Mouse (Mus musculus) lung, postnatal 0 days (tissue): ENCODE measurements around the gene Hrg. TPM values are rescaled to one million over a fixed set of nuclear protein-coding genes. Genes with fewer than 3 reads are reported as not detected.
"Not testable (repeated sequence)": the region's sequence is repeated elsewhere in the genome, so short reads cannot be mapped to it uniquely, and the experiment has no call there.

Experiments used
- ATAC-seq: fragments of 200-750 bp; cut with Nextera tagmentation; 2 replicates; pipeline ENCODE4 v1.8.0; 2017; ENCODE audit warnings: moderate library complexity
- DNase-seq: peaks from one replicate; pipeline ENCODE4 v3.0.0-alpha.2; 2016; ENCODE audit warnings: low spot score
- H3K27ac ChIP-seq: fragments of 300-500 bp; sonication (generic); 2 replicates; pipeline ENCODE4 v1.5.1; 2014; ENCODE audit warnings: antibody characterized with exemption, mild to moderate bottlenecking, low read length, mixed read lengths
- H3K27me3 ChIP-seq: fragments of 300-500 bp; sonication (generic); replicated peaks from 2 replicates; pipeline ENCODE4 v1.6.1; 2014; ENCODE audit warnings: low read length, mixed read lengths; ENCODE audit not compliant: insufficient read depth
- H3K36me3 ChIP-seq: fragments of 300-500 bp; sonication (generic); 2 replicates; pipeline ENCODE4 v1.6.1; 2014; ENCODE audit warnings: low read length, mixed read lengths; ENCODE audit not compliant: insufficient read depth
- H3K4me1 ChIP-seq: fragments of 300-500 bp; sonication (generic); 2 replicates; pipeline ENCODE4 v1.6.1; 2014; ENCODE audit warnings: antibody characterized with exemption, low read depth, low read length, mixed read lengths; ENCODE audit not compliant: insufficient read depth
- H3K4me2 ChIP-seq: fragments of 300-500 bp; sonication (generic); replicated peaks from 2 replicates; pipeline ENCODE4 v1.6.1; 2014; ENCODE audit warnings: low read depth, mild to moderate bottlenecking, low read length, moderate library complexity, mixed read lengths
- H3K4me3 ChIP-seq: fragments of 300-500 bp; sonication (generic); 2 replicates; pipeline ENCODE4 v1.5.1; 2014; ENCODE audit warnings: low read depth, low read length
- H3K9ac ChIP-seq: fragments of 300-500 bp; sonication (generic); replicated peaks from 2 replicates; pipeline ENCODE4 v1.6.1; 2014; ENCODE audit warnings: low read depth, mild to moderate bottlenecking
- H3K9me3 ChIP-seq: fragments of 300-500 bp; sonication (generic); 2 replicates; pipeline ENCODE4 v1.6.1; 2016; ENCODE audit warnings: low read length, mixed read lengths
- CTCF ChIP-seq: IDR thresholded peaks from 2 replicates; pipeline ENCODE4 v1.5.1; 2016; ENCODE audit warnings: antibody characterized with exemption, mild to moderate bottlenecking
- EP300 ChIP-seq: IDR thresholded peaks from 2 replicates; pipeline ENCODE4 v1.6.1; 2016; ENCODE audit warnings: antibody characterized with exemption, mild to moderate bottlenecking, control low read depth
- WGBS: fragments of 180-500 bp; shearing (Covaris S2); extraction: QIAGEN DNeasy Blood & Tissue Kit; methylation state at CpG from one replicate; pipeline ENCODE4 v1.1.7; 2014; 5-methylcytosine and 5-hydroxymethylcytosine counted together
- polyA plus RNA-seq: library from polyadenylated mRNA; unstranded; fragments of >200 nt; fragmentation: Nextera tagmentation; extraction: Ambion mirVana; gene quantifications from 2 replicates; pipeline ENCODE4 v1.2.1, GENCODE M21; 2015

Gene Hrg
- polyA plus RNA-seq, 1 experiment from 2014 or later = 0.06 TPM

DNA sequence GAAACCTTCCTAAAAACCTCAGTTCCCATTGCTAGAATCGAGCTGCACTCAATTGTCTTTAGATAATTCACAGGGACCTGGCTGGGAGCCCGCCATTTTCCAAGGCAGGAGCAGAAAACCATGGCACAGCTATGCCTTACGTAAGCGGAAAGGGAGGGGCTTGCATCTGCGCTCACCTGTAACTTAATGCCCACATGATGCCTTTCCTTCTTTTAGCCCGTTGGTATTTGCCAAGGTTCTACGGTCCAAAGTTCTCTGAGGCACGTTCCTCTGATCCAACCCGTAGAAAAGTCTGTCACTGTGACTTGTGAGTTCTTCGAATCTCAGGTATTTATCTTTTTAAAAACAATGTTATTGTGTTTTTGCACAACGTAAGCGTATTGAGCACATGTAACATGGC lies 13.2 kb upstream of the Hrg start:
- H3K27me3 ChIP-seq = no peaks in the 10 kb centered on the region
- H3K9ac ChIP-seq = no peak overlapping the region
- WGBS = 84% methylated on average over 12 of the region's 12 CpGs
- H3K27ac ChIP-seq = no peak overlapping the region
- no peaks in the 10 kb centered on the region for H3K36me3 ChIP-seq
- no peak for TF ChIP-seq CTCF
- no peak for TF ChIP-seq EP300
- no peak overlapping the region for H3K4me3 ChIP-seq
- DNase-seq (no peak), ATAC-seq (no peak)
- no peaks in the 10 kb centered on the region for H3K4me1 ChIP-seq
- H3K4me2 ChIP-seq = no peak overlapping the region
- H3K9me3 ChIP-seq = no peaks in the 10 kb centered on the region

DNA sequence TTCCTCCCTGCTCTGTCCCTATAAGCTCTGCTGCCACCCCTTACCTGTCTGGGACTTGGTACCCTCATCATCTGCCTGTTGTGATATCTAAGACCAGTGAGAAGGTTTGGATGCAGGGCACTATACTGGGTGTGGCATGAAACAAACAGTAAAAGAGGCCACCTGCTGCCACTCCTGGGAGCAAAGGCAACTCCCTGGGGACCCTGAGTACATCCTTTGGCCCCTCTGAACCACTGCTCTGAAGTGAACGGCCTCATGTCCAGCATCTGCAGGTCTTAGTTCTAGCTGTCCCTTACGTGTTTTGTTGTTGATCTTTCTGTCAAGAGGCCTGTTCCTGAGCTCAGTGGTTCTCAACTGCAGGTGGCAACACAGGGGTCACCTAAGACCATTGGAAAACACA lies 12.3 kb upstream of the Hrg start:
- Histone ChIP-seq H3K4me3 (no peak overlapping the region), H3K27ac (no peak overlapping the region), H3K9ac (no peak overlapping the region), H3K4me2 (no peak overlapping the region), H3K4me1 (no peaks in the 10 kb centered on the region), H3K9me3 (no peaks in the 10 kb centered on the region), H3K27me3 (no peaks in the 10 kb centered on the region), H3K36me3 (no peaks in the 10 kb centered on the region)
- ATAC-seq = no peak
- no peak for DNase-seq
- whole genome bisulfite sequencing = 56% methylated on average over 2 of the region's 2 CpGs
- TF ChIP-seq CTCF (no peak), EP300 (no peak)

GRCm38 (mm10) chr16:22939120-22939695 lies 11.7 kb upstream of the Hrg start:
- Histone ChIP-seq H3K4me3 (no peak overlapping the region), H3K27me3 (no peaks in the 10 kb centered on the region), H3K4me1 (no peaks in the 10 kb centered on the region), H3K9ac (no peak overlapping the region), H3K27ac (no peak overlapping the region), H3K9me3 (no peaks in the 10 kb centered on the region), H3K4me2 (no peak overlapping the region), H3K36me3 (no peaks in the 10 kb centered on the region)
- 71% methylated on average over 8 of the region's 8 CpGs for WGBS
- ATAC-seq (no peak), DNase-seq (no peak)
- no peak for TF ChIP-seq EP300
- no peak for TF ChIP-seq CTCF

GRCm38 (mm10) chr16:22941825-22942476 lies 8.9 kb upstream of the Hrg start:
- DNase-seq, H3K4me1 ChIP-seq, H3K27ac ChIP-seq, ATAC-seq, H3K9ac ChIP-seq, H3K27me3 ChIP-seq, H3K36me3 ChIP-seq, H3K9me3 ChIP-seq, H3K4me3 ChIP-seq, H3K4me2 ChIP-seq: not testable (repeated sequence)

DNA sequence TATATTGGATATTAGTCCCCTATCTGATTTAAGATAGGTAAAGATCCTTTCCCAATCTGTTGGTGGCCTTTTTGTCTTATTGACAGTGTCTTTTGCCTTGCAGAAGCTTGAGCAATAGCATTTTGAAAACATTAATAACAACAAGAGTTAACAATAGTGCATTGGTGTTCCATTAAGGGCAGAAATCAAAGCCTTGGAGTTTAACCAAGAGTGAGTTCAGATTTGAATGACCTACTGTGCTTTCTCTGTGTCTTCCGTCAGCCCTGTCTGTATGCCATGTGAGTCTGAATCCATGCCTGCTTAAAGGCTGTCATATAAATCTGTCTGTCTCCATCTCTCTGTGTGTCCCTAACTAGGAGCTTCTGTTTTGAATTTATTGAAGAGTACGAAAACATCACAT lies 3.5 kb upstream of the Hrg start:
- H3K27ac ChIP-seq = no peak overlapping the region
- no peaks in the 10 kb centered on the region for H3K36me3 ChIP-seq
- WGBS = 82% methylated on average over 2 of the region's 2 CpGs
- H3K4me2 ChIP-seq = no peak overlapping the region
- ATAC-seq (no peak), DNase-seq (no peak)
- no peaks in the 10 kb centered on the region for H3K9me3 ChIP-seq
- no peaks in the 10 kb centered on the region for H3K27me3 ChIP-seq
- no peak for TF ChIP-seq CTCF
- TF ChIP-seq EP300 = no peak
- H3K9ac ChIP-seq = no peak overlapping the region
- no peak overlapping the region for H3K4me3 ChIP-seq
- no peaks in the 10 kb centered on the region for H3K4me1 ChIP-seq

GRCm38 (mm10) chr16:22953069-22953468 lies 2.2 kb downstream of the Hrg start:
- H3K9me3 ChIP-seq = no peaks in the 10 kb centered on the region
- TF ChIP-seq CTCF (peak; percentile 46), EP300 (no peak)
- H3K4me2 ChIP-seq = no peak overlapping the region
- H3K4me3 ChIP-seq = no peak overlapping the region
- 31% methylated on average over 4 of the region's 4 CpGs for WGBS
- no peaks in the 10 kb centered on the region for H3K27me3 ChIP-seq
- H3K36me3 ChIP-seq = no peaks in the 10 kb centered on the region
- H3K9ac ChIP-seq = no peak overlapping the region
- DNase-seq (no peak), ATAC-seq (no peak)
- no peaks in the 10 kb centered on the region for H3K4me1 ChIP-seq
- no peak overlapping the region for H3K27ac ChIP-seq
